Mouse (Mus musculus): ENCODE measurements around the gene Grasp. TPM values are rescaled to one million over a fixed set of nuclear protein-coding genes. Genes with fewer than 3 reads are reported as not detected.

The Grasp gene
- polyA plus RNA-seq (2012; rRNA removed), result 0.85 and 1.2 TPM in 2 replicates

GRCm38 (mm10) chr15:101224006-101224906, at the start of gene Grasp:
TSS of gene Grasp (plus strand) at chr15:101224188.

DNA sequence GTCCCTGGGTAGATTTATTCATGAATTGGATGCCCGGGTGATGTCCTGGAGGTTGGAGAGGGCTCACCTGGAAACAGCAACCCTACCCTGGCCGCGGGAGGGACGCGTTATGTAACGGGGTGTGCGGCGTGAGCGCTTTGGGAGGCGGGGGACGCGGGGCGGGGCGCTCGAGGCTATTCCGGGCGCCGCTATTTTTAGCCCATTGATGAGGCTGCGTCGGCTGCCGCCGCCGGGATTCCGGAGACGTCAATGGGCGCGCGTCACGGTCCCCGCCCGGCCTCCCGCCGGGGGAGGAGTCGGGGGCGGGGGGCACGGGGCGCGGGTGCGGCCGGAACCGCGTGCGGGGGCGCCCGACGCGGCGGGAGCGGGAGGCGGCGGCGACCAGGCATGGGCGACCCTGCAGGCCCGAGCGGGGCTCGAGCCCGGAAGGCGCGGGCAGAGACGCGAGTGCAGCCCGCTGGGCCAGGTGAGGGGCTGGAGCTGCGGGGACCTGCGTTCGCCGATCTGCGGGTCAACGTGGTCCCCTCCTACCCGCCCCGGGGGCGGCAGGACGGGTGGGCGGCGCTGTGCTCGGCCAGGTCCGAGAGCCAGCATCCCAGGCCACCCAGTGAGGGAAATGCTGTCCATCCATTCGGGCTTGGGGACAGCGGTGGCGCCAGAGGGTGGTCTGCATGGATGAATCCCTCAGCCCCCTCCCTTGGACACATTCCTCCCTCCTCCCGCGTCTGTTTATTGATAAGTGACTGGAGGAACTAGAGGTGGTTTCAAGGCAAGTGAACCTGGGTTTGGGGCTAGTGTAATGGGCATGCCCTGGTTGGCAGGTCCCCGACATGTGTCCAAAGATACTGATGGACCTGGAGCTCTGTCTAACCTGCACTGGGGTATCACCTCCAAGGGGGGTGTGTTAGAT, 30.2 kb downstream of the Grasp start, which contains the start of gene Nr4a1:
Gene Nr4a1 (plus strand): TSS at position 384 of the 910 bp plus-strand sequence.

Other genes with a start within 250 kb of the Grasp start
- gene Gm47841, start 176.8 kb upstream of the Grasp start, polyA plus RNA-seq (2012; rRNA removed), result not detected in 2 replicates
- 1.2 and 1.4 TPM in 2 replicates for gene Fignl2, start 145.6 kb upstream of the Grasp start, polyA plus RNA-seq (2012; rRNA removed)
- gene Ankrd33, start 108.4 kb upstream of the Grasp start, polyA plus RNA-seq (2012; rRNA removed), result not detected in 2 replicates
- gene Acvrl1, start 95.7 kb upstream of the Grasp start, polyA plus RNA-seq (2012; rRNA removed), result 3.8 and 4.6 TPM in 2 replicates
- 5.0 and 6.3 TPM in 2 replicates for gene Acvr1b, start 50.1 kb upstream of the Grasp start, polyA plus RNA-seq (2012; rRNA removed)
- 0.94 and 0.97 TPM in 2 replicates for gene Nr4a1, start 30.1 kb downstream of the Grasp start, polyA plus RNA-seq (2012; rRNA removed)
- gene Atg101, start 60.1 kb downstream of the Grasp start, polyA plus RNA-seq (2012; rRNA removed), result 22.5 and 25.1 TPM in 2 replicates
- 0.43 and 0.51 TPM in 2 replicates for gene 6030408B16Rik, start 69.0 kb downstream of the Grasp start, polyA plus RNA-seq (2012; rRNA removed)
- gene Krt80, start 146.0 kb downstream of the Grasp start, polyA plus RNA-seq (2012; rRNA removed), result 0.35 and 0.42 TPM in 2 replicates
- 2.6 and 3.0 TPM in 2 replicates for gene Krt7, start 186.9 kb downstream of the Grasp start, polyA plus RNA-seq (2012; rRNA removed)
- not detected in 2 replicates for gene Krt87, start 214.6 kb downstream of the Grasp start, polyA plus RNA-seq (2012; rRNA removed)
- gene Krt88, start 223.6 kb downstream of the Grasp start, polyA plus RNA-seq (2012; rRNA removed), result not detected in 2 replicates
- gene Krt81, start 239.6 kb downstream of the Grasp start, polyA plus RNA-seq (2012; rRNA removed), result not detected in 2 replicates
- 0.07 and 0.22 TPM in 2 replicates for gene Krt86, start 249.3 kb downstream of the Grasp start, polyA plus RNA-seq (2012; rRNA removed)